Mouse (Mus musculus): Measurements from ENCODE around the gene Elp5. TPM values are rescaled to one million over a fixed set of nuclear protein-coding genes. Genes with fewer than 3 reads are reported as not detected.
"Not testable (repeated sequence)": the region's sequence is repeated elsewhere in the genome, so short reads cannot be mapped to it uniquely, and the experiment has no call there.

Elp5 gene
- total RNA-seq, 2 experiments from 2014 or later: 52.4 to 59.0 TPM

DNA sequence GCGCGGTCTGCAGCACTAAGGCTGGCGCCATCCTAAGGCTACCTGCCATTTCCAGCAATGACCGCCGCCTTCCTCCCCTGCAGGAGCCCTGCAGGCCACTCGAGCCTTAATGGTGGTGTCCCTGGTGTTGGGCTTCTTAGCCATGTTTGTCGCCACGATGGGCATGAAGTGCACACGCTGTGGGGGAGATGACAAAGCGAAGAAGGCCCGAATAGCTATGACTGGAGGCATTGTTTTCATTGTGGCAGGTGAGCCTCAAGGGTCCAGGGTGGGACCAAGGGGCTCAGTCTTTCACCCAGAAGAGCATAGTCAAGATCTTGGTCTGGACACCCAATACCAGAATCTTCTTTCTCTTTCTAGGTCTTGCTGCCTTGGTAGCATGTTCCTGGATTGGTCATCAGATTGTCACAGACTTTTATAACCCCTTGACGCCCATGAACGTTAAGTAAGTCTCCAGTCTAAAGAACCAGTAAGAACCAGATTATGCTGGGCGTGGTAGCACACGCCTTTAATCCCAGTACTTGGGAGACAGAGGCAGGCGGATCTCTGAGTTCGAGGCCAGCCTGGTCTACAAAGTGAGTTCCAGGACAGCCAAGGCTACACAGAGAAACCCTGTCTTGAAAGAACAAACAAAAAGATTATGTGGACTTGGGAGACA lies 15.3 kb downstream of the Elp5 start:
- DNase-seq: no peak
- intact Hi-C loops (cut with DNase I): no loop called here

DNA sequence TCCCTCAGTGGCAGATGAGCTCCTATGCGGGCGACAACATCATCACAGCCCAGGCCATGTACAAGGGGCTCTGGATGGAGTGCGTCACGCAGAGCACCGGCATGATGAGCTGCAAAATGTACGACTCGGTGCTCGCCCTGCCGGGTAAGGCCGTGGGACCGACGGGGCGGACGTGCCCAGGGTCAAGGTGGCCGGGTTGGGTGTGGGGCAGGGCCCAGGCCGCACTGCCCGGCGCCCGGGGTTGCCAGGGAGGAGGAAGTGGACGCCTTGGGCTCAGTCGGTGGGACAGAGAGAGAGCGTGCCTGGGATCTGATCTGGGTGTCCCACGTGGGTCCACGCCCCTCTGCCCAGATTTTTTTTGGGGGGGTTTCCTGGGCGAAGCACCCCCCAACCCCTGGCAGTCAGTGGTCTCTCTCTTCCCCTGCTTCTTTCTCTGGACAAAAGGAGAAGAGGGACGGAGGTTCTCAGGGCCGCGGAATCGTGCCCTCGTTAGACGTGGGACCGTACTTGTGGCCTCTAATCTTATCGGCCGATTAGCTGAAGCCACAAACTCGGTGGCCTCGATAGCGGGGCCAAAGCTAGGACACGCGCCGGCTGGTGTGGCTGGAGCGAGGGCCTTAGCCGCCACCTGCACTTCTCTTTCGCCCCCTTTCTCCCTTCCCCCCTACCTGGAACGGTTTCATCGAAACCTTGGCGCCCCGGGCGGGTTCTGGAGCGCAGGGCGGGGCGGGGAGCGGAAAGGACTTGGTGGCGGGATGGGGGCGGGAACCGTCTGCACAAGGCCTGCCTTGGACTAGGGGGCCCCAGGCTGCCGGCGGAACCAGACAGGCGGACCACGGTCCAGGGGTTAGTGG lies 16.1 kb downstream of the Elp5 start:
- intact Hi-C loops (cut with DNase I): no loop called here
- DNase-seq: peak; percentile 41 to 42

GRCm38 (mm10) chr11:69965271-69966005 lies 16.9 kb downstream of the Elp5 start:
- intact Hi-C loops (cut with DNase I): no loop called here
- DNase-seq: no peak

GRCm38 (mm10) chr11:69964650-69965270 lies 17.6 kb downstream of the Elp5 start, which contains the start of gene Cldn7:
Cldn7 (plus strand) TSS chr11:69964779.
- intact Hi-C loops (cut with DNase I): no loop called here
- DNase-seq: no peak

DNA sequence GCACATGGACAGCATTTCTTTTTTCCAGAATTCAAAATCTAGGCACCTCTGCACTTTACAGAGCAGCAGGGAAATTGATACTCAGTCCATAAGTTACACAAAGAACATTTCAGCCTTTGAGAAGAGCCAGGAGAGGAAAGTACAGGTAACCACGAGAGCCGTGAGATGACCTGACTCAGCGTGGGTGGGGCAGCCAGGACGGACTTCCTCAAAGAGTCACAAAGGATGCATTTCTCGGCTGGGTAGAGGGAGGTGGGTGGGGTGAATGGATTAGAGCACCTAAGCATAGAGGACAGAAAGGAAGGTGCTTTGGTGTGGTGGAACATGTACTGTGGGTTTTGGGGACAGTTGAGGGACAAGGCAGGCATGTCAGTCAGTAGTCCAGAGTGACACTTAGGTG lies 20.5 kb downstream of the Elp5 start:
- intact Hi-C loops (cut with DNase I): loop anchor here (2.0 kb wide), 1 partner anchor 15 kb away; no protein-coding TSS in a partner anchor
- no peak for DNase-seq

DNA sequence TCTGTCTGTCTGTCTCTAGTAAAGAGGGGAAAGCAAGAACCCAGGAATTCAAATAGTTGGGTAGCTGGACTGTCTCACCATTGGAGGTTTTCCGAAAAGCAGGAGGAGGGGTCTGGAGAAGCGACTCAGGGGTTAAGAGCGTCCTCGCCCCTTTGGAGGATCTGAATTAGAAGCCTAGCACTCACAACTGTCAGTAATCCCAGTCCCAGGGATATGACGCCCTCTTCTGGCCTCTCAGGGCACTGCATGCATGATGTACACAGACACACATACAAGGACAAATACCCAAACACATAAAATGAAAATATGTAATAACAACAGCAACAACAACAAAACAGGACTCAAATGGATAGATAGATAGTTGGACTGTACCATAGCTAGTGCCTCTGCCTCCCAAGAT lies 21.7 kb downstream of the Elp5 start:
- intact Hi-C loops (cut with DNase I): no loop called here
- DNase-seq: no peak

- DNase-seq: no peak
- intact Hi-C loops (cut with DNase I): no loop called here
Measured at GRCm38 (mm10) chr11:69956218-69956617, 26.1 kb downstream of the Elp5 start.

DNA sequence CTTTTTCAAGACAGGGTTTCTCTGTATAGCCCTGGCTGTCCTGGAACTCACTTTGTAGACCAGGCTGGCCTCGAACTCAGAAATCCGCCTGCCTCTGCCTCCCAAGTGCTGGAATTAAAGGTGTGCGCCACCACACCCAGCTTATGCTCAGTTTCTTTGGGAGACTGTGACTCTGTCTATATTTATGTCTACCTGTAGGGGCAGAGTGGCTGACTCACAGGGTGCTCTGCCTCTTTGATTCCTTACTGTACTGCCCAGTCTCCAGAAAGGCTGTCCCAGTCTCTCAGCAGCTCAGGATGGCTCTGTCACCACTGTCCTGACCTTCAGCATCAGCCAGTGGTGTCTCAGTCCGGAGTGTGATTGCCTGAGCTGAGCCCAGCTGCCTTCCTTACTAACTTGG lies 26.7 kb downstream of the Elp5 start:
- DNase-seq; intact Hi-C loops (cut with DNase I): not testable (repeated sequence)

DNA sequence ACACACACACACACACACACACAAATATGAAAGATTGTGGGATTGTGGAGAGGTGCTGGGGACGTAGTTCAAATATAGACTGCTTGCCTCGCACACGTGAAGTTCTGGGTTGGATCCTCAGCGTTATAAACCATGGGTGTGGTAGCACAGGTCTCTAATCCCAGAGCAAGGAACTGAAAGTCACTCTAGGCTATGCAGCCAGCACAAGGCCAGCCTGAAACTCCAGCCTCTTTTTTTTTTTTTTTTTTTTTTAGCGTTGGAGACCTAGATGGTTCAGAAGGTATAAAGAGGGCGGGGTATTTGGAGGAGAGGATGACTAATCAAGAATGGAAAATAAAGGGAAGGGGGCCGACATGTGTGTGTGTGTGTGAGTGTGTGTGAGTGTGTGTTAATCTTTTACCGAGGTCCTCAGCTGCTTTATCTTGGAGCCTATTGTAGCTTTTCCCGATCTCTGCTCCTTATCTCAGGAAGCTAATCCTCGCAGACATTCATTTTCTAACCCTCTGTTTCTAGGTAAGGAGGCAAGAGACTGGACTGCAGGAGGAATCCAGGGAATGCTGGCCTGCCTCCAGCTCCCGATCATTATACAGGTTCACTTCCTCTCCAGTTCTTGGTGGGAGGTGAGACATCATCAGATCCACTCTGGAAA lies 28.9 kb downstream of the Elp5 start:
- intact Hi-C loops (cut with DNase I): no loop called here
- DNase-seq: no peak

DNA sequence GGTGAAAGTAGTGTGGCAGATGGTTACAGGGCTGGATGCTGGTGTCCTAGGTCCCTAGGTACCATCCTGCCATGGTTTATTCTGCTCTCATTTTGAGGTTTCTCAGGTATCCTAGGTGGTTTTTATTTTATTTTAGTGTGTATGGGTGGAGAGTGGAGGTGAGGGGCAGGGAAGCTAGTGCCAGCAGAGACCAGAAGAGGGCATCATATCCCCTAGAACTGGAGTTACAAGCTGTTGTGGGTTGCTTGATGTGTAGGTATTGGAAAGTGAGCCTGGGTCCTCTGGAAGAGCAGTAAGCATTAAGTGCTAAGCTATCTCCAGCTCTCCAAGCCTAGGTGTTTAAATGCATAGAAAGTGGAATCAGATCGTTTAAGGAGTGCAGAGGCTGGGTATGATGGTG lies 30.0 kb downstream of the Elp5 start:
- no peak for DNase-seq
- intact Hi-C loops (cut with DNase I): no loop called here

GRCm38 (mm10) chr11:69950807-69951459 lies 31.4 kb downstream of the Elp5 start:
- DNase-seq: peak in 1 of 2 experiments; percentile 39
- intact Hi-C loops (cut with DNase I): no loop called here

- peak; percentile 88 to 94 for DNase-seq
- intact Hi-C loops (cut with DNase I): loop anchor here (1.0 to 2.0 kb wide), 2 partner anchors 14 to 68 kb away; partner anchors contain the start of gene Kctd11
Measured at GRCm38 (mm10) chr11:69948763-69949150, 33.6 kb downstream of the Elp5 start.

DNA sequence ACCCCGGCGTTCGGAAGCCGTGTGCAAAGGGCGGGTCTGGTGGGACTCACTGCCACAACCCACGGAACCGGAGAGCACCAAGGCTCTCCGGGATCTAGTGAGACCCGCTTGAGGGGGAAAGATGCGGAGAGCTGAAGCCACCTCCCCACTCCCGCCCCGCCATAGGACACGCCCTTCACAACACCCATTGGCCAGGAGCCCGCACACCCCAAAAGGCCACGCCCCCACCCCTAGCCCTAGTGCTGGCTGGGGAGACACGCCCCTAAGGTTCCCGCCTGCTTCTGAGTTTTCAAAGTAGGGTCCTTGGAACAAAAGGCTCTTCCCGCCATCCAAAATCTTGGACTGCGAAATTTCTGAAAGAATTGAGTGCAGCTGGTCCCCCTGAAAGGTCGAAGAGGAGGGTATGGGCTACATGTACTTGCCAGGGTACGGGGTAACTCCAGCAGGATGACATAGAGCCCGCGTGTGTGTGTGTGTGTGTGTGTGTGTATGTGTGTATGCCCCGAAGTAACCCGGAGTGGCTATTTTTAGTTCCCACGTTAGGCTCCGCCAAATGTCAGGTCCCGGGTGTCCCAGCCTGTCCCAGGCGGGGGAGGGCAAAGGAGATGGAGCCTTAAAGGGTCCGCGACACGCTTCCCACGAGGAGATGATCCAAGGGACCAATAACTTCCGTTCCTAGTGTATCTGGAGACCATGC lies 34.1 kb downstream of the Elp5 start, which contains the start of gene Slc2a4:
Gene Slc2a4, minus strand, starts transcription at position 123 of the 697 bp plus-strand sequence.
- intact Hi-C loops (cut with DNase I): loop anchor here (1.0 to 2.0 kb wide), 2 partner anchors 14 to 67 kb away; partner anchors contain the start of gene Kctd11
- DNase-seq: peak; percentile 92 to 96

GRCm38 (mm10) chr11:69947337-69948065 lies 34.8 kb downstream of the Elp5 start:
- intact Hi-C loops (cut with DNase I): loop anchor here (1.0 to 2.0 kb wide), 2 partner anchors 13 to 67 kb away; partner anchors contain the start of gene Kctd11

GRCm38 (mm10) chr11:69945997-69946891 lies 36.1 kb downstream of the Elp5 start:
- intact Hi-C loops (cut with DNase I): no loop called here
- no peak for DNase-seq

More at GRCm38 (mm10) chr11:69947337-69948065, 34.8 kb downstream of the Elp5 start:
- DNase-seq: peak; percentile 70 to 81

DNA sequence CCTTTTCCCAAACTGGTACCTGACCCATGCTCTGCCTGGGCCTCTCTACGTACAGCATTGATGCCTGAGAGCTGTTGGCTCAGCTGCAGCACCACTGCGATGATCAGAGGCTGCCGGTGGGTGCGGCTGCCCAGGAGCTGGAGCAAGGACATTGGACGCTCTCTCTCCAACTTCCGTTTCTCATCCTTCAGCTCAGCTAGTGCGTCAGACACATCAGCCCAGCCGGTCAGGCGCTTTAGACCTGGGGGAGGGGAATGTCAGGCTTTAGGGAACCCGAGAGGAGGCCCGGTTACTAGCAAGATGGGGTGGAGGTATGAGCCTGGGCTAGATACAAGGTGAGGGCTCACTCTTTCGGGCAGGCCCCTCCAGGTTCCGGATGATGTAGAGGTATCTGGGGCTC lies 37.1 kb downstream of the Elp5 start:
- intact Hi-C loops (cut with DNase I): no loop called here
- no peak for DNase-seq

- DNase-seq: no peak
- intact Hi-C loops (cut with DNase I): no loop called here
Measured at GRCm38 (mm10) chr11:69940962-69941361, 41.4 kb downstream of the Elp5 start.

Data from heart, postnatal 14 days (tissue).